Mouse (Mus musculus): ENCODE results near the gene Tuba3a.

The Tuba3a gene

DNA sequence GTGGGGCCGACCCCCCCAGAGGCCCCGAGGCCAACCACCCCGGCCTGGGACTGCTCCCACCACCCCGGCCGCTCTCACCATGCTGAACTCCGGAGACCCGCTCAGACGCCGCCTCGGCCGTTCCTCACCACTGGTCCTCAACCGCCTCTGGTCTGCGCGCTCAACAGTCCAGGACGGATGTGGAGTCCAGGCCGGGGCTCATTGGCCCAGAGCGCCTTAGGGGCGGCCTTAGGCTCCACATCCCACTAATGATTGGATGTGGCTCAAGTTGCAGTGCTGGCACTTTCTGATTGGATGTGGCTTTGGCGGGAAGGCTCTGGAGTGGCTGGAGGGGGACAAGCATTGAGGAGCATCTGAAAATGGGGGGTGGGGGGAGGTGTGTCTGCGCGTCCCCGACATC lies at the start of gene Tuba3a:
Gene Tuba3a (minus strand): TSS at position 153 of the 400 bp plus-strand sequence.
- DNase-seq = no peak

DNA sequence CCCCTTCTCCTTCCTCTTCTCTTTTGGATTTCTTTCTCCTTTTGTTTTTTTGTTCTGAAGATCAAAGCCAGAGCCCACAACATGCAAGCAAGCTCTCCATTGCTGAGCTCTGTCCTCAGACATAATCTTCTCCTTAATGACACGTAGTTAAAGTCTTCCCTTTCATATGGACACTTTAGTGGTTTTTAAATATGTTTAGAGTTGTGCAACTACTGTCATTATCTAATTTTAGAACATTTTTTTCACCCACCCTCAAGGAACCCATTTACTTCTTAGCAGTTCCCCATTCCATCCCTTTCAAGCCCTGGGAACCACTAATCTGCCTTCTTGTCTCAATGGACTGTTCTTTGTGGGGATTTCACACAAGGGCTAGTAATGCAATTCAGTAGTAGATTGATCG lies 48.5 kb upstream of the Tuba3a start:
- DNase-seq = no peak

DNA sequence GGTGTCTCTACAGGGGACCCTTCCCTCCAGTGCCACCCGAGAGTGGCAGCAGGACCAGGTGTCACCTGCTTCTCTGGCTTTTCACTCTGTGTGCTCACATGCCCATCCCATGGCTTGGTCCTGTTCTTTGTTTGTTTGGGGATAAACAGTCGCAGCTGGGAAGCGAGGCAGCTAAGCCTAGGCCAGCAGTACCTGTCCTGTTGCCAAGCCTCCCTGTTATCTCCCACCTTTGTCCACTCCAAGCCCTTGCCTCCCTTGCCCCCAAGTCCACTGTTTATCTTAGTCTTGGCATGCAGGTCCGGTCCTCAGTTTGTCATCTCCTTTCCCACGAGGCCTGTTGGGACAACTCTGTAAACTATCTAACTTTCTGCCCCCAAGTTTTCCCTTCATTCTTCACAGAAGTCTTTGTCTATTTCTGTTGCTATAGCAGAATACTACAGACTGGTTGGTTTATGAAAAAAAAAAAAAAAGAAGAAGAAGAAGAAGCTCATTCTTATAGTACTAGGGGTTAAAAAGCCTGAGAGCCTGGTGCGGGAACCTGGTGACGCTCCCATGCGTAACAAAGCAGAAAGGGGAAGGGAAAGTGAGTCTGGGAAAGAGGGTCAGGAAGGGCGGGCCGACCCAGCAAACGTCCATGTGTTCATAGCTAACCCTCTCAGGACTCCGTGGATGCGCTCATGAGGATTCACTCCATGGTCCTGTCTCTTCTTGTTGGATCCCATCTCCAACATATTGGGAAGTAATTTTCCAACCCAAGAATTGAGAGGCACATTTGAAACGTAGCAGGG lies 47.5 kb upstream of the Tuba3a start:
- DNase-seq = no peak

DNA sequence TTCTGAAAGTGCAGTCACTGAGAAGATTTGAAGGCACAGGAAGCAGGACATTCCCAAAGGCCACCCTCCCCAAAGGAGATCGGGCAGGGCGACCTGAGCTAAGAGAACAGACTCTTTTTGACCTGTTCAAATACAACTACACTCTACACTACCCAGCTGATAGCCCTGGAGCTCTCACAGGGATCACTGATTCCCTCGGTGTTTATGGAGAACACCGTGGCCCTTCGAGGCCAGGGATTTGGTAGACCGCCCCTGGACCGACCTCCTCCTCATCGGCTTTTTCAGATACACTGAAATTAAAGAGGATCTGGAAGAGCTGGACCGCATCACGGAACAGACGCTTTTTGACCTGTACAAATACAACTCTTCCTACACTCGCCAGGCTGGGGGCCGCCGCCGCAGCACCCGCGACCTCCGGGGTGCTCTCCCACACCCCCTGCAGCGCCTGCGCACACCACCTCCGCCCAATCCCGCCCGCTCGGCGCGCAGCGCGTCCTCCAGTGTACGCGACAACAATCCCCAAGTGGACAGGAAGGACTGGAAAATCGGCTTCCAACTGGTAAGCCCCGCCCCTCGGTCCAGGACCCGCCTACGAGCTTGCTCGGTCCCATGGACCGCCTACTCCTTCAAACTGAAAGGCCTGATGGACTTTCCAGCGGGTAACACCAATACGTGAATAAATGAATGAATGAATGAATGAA lies 44.9 kb upstream of the Tuba3a start:
- peak; percentile 96 to 97 for DNase-seq

- DNase-seq = peak; percentile 48 to 58
Measured at GRCm38 (mm10) chr6:125328243-125328642, 42.4 kb upstream of the Tuba3a start.

DNA sequence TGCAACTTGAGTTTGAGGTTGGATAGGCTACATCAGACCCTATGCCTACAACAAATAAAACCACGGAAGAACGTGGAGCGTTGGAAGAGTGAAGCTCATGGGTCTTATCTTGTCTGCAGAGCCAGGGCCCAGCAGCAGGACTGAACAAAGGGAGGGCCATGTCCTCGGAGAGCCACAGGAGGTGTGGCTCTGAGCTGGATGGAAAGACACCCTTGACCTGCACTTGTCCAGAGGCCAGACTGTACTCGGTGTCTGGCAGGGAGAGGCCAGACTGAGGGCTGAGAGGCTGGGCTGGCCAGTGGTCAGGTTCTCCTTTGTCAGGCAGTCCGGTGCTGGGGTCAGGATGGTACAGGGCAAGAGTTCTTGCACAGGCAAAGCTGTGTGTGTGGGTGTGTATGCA lies 39.5 kb upstream of the Tuba3a start:
- no peak for DNase-seq

GRCm38 (mm10) chr6:125323547-125323946 lies 37.7 kb upstream of the Tuba3a start:
- no peak for DNase-seq

GRCm38 (mm10) chr6:125322794-125323193 lies 37.0 kb upstream of the Tuba3a start:
- no peak for DNase-seq

DNA sequence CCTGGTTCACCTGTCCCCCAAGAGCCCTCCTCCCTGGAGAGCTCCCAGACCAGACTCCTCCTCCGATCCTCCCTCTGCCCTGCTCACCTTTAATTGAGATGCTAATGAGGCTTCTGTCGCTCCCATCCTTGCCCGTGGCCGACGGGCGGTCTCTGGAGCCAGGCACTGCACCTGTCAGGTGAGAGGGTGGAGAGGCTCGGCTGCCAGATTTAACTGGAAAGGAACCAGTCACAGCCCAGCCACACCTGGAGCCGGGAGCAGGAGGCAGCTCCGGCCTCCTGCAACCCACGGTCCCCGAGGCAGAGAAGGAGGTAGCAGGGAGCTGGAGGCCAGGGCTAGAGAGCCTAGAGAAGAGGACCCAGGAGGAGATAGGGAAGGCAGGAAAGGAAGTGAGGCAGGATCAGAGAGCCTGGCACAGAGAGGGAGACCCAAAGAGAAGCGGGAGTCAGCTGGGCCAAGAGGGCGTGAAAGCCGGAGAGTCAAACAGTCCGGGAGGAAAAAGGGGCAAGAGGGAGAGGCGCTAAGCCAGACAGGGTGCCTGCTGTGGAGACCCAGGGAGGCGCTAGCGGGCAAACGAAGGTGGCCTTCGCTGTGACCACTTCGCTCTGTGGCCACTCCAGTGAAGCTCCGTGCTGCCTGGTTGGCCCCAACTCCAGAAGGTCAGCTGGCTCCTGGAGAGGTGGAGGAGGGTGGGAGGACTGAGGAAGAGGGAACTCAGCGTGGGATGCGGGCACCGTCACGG lies 35.4 kb upstream of the Tuba3a start:
- DNase-seq = peak; percentile 39 to 59

GRCm38 (mm10) chr6:125320323-125320722 lies 34.5 kb upstream of the Tuba3a start, which contains the start of gene Scnn1a:
Gene Scnn1a, plus strand, starts transcription at chr6:125320659.
- DNase-seq = no peak

GRCm38 (mm10) chr6:125319919-125320296 lies 34.1 kb upstream of the Tuba3a start:
- DNase-seq = no peak

- DNase-seq = no peak
Measured at GRCm38 (mm10) chr6:125318981-125319918, 33.4 kb upstream of the Tuba3a start.

DNA sequence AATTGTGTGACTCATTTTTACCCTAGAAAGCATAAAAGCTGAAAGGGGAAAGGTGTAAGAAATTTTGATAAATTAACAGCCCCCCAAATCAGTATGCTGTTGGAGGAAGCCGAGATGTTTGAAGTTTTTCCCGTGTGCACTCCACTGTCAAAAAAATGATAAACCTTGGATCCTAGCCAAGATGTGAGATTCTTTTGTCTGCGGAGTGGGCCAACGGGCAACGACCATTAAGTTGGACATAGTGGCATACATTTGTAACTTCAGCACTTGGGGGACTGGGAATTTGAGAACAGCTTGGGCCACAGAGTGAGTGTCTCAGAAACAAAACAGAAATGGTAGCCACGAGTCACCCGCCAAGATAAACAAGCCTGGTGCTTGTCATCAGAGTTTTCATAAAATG lies 31.2 kb upstream of the Tuba3a start:
- DNase-seq = no peak

GRCm38 (mm10) chr6:125314746-125315145 lies 28.9 kb upstream of the Tuba3a start:
- no peak for DNase-seq

DNA sequence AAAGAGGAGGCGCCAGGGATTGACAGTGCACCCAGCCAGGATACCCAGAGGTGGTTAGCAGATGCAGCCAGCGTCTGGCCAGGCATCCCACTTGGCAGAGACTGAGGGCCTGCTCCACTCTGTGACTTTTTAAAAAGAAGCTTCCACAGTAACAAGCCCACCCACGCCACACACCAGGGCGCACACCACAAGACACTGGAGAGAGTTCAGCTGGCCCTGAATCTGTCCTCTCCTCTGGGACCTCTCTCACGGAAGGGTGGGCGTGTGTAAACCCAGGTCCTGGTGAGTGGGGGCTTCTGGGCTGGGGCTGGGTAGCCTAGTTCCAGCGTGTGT lies 28.4 kb upstream of the Tuba3a start:
- DNase-seq = no peak

- peak; percentile 93 to 96 for DNase-seq
Measured at GRCm38 (mm10) chr6:125313546-125314230, 27.8 kb upstream of the Tuba3a start, which contains the start of gene Ltbr. Gene Ltbr, minus strand, starts transcription at chr6:125313885.

DNA sequence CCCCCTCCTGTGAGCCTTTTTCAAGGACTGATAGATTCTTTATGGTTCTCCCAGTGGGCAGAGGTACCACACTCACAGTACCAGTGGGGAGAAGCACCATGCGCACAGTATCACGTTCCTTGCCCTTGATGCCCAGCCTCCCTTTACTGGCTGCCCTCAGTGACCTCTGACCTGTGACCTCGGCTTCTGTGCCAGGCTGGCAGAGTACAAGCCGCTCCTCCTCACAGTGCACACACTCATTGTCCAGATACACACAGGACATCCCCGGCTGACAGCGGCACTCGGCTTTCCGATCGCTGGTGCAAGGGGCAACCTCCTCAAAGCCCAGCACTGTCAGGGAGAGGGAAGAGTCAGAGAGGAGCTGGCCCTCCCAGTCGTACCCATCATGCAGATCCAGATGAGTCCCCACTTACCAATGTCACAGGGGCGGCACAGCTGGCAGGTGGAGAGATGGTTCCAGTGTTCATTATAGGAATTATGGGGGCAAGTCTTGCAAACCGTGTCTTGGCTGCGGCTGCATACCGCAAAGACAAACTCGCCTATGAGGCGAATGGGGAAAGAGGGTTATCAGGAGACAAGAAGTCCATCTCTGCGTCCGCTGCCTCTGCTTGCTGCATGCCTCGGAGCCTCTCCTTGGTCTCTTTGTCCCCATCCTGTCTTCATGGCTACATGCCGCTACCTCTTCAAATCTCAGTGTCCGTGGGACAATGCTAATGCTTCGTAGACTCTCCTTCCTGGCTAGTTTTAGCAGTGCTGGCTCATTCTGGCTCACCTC lies 26.9 kb upstream of the Tuba3a start:
- DNase-seq = peak in 1 of 2 experiments; percentile 49

DNA sequence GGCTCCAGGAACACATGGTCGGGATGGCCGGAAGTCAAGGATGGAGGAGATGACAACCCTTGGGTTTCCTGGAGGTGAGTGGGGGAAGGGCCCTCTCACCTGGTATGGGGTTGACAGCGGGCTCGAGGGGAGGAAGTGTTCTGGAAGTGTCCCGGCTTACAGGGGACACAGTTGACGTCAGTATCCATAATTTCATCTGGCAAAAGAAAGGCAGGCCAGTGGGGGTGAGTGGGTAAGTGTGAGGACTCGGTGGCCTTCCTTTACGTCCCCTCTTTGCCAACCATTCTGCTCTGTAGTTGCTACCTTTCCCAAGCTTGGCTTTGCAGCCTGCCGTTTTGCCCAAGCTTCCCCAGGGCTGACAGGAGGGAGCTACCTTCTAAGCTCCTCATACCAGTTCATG lies 26.3 kb upstream of the Tuba3a start:
- DNase-seq = no peak

- DNase-seq = no peak
Measured at GRCm38 (mm10) chr6:125309406-125309805, 23.6 kb upstream of the Tuba3a start.

- no peak for DNase-seq
Measured at GRCm38 (mm10) chr6:125308921-125309320, 23.1 kb upstream of the Tuba3a start.

DNA sequence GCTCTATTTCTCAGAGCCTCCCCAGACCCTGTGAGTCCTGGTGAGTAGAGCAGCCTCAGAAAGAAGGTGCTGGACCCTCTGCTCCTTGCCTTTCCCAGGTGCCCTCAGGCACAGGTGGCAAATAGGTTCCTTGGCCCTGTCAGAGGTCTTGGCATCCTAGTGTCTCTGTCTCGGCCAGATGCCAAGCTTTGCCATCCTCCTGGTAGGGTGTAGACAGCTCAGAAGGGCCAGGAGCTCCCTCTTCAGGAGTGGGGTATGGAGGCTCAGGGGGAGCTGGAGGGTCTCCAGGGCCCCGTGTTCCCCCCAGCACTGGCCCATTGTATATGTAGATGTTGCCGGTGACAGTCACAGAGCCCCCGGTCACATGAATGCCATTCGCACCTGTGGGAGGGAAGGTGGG lies 21.2 kb upstream of the Tuba3a start:
- no peak for DNase-seq
